Mouse (Mus musculus) left cerebral cortex, adult 11 months (tissue): ENCODE measurements around the gene Adam11.

Experiments
- DNase-seq: peaks from one replicate; pipeline ENCODE4 v3.0.0; 2022; ENCODE audit warnings: low spot score

The Adam11 gene

DNA sequence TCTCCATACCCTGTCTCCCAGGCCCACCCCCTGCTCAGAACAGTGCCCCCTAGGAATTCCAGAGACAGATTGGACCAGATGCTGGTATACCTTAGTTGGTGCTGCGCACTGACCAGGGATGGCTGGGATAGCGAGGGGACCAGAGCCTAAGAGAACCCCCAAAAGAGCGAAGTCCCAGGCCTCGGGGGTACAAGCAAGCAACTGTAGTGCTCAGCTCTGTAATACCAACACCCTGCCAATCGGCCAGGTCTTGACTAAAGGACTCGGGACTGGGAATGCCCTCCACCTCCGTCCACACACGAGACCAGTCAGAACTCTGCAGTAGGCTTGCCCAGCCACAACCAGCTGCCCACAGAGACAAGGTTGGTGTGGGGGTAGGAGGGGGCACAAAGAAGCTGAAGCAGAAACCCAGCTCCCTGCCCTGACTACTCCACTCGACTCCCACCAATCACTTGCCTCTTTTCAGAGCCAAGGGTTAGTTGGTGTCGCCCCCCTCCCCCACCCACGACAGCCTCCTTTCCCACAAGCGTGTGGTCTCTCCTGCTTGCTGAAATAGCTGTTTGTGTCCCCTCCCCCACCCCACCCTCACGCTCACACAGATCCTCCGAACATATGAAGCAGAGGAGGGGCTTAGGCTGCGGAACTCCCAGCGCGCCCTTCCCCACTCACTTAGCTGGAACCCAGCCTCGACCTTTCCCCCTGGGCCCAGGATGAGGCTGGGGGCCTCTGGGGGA is 7.5 kb upstream of the Adam11 start:
- DNase-seq = no peak

DNA sequence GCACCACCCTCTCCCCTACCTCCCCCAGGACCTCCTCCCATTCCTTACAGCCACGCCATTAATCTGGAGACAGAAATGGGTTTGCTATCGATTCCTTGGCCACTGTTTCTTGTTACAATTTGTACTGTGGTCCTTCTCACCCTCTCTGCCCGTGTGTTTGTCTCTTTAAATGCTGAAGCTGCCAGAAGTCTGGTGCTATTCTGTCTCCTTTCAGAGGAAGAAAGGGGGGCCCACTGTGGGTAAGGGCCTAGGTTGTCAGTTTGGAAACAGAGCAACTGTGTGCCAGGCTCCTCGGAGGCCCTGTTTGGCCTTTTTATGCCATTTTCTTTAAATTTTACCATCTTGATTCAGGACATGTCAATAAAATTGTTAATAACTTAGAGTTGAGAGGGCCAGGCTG is 6.8 kb upstream of the Adam11 start:
- DNase-seq = no peak

DNA sequence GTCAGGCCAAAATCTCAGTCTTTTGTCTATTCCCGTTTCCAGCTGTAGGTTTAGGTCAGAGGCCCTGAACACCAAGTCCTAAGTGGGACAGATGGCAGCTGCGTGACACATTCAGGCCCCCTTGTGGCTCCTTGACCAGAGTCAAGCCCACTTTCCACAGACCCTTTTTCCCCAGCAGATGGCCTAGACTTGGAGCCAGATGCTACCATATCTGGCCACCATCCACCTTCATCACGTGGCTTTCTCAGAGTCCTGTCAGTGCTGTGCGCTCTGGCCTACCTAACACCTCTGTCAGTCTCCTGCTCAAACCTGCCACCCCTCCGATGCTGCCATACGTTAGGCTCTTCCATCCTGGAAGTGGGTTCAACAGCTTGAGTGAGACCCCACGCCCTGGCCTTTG is 5.8 kb upstream of the Adam11 start:
- DNase-seq = no peak

DNA sequence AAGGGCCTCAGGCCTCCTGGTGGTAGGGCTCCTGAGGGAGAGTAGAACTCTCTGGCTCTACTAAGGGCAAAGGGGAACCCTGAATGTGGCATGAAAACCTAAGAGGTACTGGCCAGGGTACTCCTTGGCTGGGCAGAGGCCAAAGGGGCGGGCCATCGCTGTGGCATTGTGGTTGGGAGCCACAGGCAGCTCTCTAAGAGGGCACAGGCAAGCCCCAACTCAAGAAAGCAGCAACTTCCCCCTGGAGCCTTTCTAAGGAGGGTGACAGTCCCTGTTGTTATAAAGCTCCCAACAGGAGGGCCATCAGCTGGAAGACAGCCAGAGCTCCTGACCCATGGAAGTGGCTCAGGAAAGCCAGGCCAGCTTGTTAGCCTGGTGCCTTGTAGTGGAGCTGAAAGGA is 2.3 kb upstream of the Adam11 start:
- no peak for DNase-seq

DNA sequence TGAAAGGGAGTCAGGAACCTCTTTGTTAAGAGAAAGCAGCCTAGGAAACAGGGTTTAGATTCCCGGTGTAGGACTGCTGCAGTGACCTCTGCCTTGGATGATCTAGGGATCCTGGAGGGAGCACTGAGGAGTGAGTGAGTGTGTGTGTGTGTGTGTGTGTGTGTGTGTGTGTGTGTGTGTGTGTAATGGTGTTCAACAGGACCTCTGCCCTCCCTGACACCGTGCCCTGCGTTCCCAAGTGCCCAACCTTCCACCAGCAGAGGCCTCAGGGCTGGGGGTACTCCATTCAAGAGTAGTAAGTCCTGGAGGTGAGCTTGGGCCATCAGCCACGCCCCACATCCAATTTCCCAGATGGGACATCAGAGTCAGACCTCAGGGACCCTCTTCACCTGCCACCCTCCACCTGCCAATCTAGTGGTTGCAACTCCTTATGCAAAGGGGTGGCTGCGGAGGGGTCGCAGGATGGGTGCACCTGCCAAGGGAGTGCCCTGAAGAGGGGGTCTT is 382 bp upstream of the Adam11 start:
- DNase-seq = no peak

DNA sequence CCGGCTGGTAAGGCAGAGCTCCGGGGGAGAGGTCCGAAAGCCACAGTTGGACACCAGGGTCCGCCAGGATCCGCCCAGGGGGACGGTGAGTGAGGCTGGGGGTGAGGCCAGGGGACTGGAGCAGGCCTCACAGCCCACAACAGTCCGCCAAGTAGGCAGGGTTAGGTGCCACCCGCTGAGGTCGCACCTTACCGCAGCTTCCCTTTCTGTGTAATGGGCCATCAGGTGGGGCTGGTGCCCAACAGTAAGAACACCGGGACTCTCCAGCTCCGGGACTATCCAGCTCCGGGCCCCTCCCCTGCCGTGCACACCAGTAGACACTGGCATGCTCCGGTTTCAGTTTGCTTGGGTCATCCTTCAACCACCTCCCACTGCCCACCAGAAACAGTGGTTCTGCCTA is 1.0 kb downstream of the Adam11 start:
- no peak for DNase-seq

DNA sequence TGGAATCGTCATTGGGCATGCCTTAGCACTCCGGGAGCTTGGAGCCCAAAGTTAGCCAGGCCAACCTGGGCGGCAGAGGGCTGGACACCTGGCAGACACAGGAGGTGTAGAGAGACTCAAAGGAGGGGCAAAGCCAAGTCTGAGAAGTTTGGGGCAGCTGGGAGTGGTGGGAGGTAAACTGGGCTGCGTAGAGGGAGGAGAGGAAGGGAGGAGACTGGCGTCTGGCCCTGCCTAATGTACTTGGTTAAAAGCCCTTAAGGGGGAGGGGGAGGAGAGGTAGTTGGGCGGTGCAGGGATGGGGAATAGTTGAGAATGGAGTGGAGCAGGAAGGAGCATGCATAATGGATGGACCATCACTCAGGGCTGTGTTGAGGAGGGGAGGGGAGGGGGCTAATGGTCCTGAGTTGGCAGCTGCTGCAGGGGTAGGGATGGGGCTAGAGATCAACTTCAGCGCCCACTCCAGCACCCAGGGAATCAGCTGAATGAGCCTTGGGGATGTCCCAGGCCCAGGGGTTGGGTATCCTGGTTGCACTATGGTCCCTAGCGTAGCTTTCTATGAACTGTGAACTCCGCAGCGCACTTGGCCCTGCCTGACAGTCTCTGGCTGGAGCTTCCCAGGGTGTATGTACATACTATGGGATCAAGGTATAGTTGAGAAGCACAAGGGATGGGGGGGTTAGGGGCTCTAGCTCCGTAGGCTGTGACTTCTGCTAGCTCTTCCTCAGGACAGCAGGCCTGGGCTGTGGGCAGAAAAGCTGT is 1.9 kb downstream of the Adam11 start:
- DNase-seq = no peak

DNA sequence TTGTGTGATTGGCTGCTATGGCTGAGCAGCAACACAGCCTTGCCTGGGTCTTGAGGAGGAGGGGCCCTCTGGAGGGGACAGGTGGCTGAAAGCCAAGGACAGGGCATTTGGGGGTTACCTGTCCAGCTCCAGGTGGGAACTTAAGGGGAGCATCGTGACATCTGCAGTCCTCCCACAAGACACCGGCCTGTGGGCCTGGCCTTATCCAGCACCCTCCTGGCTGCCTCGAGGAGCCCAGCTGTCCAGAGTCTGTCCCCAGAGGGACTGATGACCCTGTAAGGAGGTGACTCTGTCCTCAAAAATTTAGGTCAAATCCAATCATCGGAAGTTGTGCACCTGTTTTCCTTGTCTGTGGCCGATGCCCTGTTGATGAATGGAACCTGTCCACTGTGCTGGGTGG is 4.2 kb downstream of the Adam11 start:
- DNase-seq = no peak

DNA sequence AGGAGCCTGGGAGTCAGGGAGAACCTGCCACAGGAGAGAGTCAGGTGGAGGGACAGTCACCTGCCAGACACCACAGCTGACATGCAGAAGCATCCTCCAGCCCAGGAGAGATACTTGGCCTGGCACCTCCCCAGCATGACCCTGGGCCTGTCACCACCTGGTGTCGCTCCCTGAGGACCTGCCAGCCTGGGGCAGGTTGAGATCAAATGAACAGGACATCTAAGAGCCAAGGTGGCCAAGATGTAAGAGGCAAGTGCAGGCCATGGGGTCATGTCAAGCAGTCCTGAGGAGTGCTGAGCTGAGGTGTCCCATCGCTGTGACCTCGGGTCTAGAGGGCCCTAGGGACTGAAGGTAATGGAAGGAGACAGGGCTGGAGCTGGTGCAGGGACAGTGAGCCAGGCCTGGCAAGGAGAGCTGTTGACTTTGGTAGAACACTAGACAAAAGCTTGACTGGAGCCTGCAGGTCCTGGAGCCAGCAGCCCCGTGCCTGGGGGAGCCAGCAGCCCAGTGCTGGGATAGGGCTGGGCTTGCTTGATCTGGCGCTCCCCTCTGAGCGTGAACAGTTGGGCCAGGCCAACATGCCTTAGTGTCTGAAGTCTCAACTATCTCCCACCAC is 5.9 kb downstream of the Adam11 start:
- DNase-seq = no peak

DNA sequence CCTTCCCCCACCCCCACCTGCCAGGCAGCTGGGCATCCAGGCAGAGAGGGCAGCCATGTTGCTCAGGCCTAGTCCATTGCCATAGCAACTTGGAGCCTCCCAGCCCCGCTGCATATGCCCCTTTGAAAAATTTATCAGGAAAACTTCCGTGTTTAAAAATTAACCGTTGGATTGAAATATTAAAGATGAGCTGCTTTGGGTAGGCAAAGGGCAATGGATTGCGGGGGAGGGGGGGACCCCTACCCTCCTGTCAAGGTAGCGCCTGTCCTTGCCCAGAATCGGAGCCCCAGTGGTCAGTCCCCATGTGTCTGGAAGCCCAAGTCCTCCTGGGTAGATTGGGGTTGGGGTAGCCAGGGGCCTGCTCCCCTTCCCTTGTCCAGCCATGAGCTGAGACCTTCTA is 7.9 kb downstream of the Adam11 start:
- DNase-seq = no peak

DNA sequence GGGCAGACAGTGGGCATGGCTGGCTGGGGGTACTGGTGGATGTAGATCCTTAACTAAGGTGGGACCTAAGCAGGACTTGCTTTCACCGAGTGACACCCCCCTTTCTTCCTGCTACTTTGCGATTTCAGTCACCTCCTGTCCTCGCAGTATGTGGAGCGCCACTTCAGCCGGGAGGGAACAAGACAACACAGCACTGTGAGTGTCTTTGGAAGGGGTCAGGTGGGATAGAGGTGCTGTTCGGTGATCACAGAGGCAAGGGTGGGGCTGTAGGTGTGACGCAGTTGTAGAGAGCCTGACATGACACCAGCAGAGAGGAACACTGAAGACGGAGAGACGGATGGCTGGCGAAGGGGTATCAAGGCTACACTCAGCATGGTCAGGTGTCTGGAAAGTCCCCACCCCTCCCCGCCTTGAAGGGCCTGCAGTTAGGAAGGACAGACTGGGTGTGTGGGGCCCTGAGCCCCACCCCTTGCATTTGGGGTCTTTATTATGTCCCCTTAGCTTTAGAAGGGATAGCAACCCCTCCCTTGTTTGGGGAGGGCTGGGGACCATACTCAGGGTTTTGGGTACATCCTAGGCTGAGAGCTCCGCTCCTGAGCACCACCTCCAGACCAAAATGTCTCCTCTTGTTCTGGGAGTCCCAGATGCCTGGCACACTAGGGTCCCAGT is 8.9 kb downstream of the Adam11 start:
- no peak for DNase-seq

DNA sequence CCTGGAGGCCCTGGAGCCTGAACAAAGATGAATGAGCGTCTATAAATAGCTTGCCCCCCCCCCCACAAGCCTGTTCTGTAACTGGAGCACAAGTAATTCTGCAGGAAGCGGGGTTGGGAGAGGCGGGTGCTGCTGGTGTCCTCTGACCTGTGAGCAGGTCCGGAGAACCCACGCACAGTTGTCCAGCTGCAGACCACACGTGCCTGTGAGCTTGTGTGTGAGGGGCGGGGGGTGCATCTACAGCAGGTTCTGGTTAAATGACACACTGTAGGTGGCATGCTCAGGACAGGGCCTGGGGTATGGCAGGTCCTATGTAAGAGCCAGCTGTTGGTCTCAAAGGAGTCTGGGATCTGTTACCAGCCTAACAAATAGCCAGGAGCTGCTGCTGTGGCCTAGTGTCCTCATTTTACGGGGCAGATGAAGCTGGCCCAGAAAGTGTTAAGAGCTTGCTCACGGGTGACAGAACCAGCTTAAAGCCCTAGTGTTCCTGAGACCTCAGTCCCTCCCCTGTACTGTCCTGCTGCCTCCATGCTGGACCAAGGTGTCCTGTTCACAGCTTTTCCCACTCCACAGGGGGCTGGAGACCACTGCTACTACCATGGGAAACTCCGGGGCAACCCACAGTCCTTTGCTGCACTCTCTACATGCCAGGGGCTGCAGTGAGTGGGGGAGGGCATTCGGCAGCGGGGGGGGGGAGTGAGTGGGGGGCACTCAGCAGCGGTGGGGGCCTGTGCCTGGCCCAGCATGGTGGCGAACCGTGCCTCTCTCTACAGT is 9.6 kb downstream of the Adam11 start:
- no peak for DNase-seq

DNA sequence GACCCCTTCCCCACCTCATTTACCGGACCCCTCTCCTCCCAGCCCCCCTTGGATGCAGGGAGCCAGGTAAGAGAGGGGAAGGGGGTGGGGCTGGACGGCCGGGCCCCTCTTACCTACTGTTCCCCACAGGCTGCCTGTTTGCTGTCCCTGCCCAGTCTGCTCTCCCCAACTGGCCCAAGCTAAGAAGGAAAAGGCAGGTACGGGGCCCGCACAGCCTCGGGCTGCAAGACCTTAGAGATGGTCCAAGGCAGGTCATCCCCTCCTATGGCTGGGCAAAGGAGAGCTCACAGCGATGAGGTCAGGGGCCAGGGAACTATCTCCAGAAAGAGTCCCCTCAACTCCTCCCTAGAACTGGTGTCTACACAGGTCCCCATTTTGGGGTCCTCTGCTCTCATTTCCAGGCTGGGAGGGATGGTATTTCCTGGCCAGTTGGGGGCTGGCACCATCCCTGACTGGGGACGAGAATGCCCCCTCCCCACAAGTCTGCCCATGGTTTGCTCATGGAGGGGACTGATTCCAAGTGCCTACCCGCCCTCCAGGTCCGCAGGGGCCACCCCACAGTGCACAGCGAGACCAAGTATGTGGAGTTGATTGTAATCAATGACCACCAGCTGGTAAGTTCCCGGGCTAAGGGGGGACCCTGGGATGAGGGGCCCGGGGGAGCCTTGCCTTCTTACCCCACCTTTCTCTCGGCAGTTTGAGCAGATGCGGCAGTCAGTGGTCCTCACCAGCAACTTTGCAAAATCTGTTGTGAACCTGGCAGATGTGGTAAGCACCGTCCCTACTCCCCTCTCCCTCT is 10.9 kb downstream of the Adam11 start:
- no peak for DNase-seq

DNA sequence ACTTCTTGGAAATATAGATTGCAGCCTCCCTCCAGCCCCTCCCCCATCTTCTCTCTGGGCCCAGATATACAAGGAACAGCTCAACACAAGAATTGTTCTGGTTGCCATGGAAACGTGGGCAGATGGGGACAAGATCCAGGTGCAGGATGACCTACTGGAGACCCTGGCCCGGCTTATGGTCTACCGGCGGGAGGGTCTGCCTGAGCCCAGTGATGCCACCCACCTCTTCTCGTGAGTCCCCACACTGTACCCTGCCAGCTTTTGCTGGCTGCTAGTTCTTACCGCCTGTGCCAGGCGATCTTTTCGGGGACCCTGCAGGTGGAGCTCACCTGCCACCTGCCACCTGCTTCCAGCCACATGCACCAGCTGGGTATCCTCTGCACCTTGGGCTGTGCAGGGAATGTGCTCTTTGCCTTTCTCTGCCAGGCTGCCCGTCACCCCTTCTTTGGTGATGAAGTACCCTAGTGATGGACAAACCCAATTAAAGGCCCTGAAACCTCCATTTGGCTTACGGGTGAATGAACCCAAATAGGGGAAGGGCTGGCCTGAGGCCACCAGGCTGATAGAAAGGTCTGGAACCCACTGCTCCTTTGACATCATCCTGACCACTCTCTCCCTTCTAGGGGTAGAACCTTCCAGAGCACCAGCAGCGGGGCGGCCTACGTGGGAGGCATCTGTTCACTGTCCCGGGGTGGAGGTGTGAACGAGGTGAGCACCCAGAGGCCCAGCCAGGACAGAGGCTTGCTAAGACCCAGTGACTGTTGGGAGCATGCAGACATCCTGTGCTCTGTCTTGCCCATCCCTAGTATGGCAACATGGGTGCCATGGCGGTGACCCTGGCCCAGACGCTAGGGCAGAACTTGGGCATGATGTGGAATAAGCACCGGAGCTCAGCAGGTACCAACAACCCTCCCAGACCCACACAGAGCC is 11.8 kb downstream of the Adam11 start:
- no peak for DNase-seq

DNA sequence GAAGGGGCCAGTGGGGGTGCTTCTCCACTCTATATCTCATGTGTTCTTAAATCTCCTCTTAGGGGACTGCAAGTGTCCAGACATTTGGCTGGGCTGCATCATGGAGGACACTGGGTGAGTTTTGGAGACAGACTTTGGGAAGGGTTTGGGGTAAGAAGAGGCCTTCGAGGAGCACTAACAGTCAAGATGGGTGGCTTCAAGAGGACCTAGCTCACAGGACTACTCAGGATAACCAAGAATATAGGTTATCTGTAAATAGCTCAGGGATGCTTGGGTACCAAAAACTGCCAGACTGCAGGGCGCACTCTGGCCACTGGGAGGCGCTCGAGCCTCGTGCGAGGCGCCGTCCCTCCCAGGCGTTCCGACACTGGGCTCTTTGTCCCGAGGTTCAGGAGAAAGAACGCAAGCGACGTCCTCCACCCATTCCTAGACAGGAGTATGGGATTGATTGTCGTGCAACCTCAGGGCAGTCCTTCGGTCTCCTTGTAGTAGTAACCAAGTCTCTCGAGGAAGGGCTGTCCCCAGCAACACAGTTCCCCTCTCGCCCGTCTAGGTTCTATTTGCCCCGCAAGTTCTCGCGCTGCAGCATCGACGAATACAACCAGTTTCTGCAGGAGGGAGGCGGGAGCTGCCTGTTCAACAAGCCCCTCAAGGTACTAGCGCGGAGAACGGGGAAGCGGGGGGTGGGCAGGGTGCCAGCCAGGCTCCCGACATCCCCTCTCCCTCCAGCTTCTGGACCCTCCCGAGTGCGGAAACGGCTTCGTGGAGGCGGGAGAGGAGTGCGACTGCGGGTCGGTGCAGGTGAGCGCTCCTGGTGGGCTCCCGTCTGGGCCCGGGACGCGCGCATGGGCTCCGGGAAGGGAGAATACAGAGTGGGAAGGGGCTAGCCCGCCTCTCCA is 12.7 kb downstream of the Adam11 start:
- peak; percentile 76 for DNase-seq

DNA sequence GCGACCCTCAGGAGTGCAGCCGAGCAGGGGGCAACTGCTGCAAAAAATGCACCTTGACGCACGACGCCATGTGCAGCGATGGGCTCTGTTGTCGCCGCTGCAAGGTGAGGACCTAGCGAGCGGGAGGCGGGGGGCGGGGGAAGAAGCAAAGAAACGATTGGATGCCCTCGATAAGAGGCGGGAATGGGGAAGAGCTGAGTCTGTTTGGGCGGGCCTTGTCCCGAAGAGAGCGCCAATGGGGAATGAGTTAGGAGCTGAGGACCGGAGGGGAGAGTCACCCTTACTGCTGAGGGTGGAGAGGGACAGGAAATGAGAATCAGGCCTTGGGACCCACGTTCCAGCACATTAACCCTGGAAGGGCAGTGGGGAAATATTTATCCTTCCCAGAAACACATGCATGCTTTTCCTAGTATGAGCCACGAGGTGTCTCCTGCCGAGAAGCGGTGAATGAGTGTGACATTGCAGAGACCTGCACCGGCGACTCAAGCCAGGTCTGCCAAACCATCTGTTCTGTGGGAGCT is 13.4 kb downstream of the Adam11 start:
- peak; percentile 38 for DNase-seq

DNA sequence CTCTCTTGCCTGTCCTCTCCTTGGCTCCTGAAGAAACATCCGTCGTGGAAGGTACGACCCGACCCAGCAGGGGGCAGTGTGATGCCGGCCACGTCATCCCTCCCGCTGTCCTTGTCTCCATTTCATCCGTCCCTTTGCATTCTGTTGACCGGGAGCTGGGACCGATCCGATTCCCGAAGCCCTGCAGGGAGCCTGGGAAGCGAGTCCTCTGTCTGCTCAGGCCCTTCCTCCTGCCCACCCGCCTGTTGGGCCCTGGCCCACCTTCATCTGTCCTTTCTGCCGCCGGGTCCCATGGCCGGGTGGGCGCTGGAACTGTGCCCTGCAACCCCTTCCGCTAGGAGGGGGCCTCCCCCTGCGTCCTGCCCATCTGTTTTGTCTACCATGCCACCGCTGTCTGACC is 16.4 kb downstream of the Adam11 start:
- DNase-seq = no peak

DNA sequence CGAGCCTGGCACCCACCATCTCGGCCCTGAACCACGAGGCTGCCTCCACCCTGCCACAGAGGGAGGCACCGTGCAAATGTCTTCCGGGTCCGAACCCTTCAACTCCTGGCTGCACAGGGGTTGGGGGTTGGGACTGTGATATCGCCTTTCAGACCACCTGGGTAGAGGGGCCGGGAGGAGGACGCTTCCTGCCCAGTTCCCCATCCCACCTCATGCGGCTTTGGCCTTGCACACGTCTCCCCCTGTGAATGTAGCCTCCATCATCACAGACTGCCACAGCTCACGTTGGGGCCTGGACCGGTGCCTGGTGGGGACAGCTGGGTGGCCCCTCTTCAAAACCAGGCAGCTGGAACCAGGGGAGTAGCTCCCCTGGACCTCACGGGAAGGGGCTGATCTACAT is 16.9 kb downstream of the Adam11 start:
- no peak for DNase-seq

DNA sequence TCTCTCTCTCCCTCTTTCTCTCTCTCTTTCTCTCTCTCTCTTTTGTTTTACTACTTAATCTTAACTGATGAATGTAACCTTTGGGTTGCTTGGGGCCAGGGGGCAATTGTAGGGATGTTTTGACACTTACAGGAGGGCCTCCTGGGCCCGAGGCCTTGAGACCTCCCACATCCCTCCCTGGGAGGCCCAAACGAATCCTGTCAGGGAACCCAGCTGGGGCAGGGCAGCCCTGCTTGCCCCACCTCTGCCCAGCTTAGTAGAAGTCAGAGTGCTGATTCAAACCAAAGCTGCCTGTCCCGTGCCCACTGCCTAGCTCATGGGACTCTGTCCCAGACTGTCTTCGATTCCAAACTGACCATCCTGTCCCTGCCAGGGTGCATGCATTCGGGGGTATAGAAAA is 17.4 kb downstream of the Adam11 start:
- no peak for DNase-seq
